Mouse (Mus musculus): ENCODE measurements around the gene Cyp2c55. TPM values are rescaled to one million over a fixed set of nuclear protein-coding genes. Genes with fewer than 3 reads are reported as not detected.

Cyp2c55 gene
- not detected in 2 replicates for polyA plus RNA-seq (2014; fragmentation: Nextera tagmentation; extraction: Ambion mirVana)

DNA sequence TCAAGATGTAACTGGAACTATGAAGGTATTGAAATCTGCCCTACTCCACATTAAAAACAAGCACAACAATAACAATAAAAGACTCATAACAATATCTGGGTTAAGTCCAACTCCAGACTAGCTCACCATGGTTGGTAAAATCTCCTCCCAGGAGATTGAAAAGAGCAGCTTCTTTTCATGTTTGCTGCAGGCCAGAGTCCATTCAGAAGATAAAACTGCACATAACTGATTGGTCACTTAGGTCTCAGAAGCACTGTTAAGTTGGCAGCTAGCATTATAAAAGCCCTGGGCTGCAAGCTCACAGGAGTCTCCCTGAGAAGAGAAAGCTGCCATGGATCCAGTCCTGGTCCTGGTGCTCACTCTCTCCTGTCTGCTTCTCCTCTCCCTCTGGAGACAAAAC, at the start of gene Cyp2c55:
Cyp2c55 (plus strand) TSS at position 305 of the 400 bp plus-strand sequence.
- Histone ChIP-seq H3K9me3 (ENCODE audit: control insufficient read depth, low read length) (no peaks in the 10 kb centered on the region), H3K4me2 (ENCODE audit: low read length) (no peak within 1 kb of the TSS), H3K4me3 (replicated peaks; ENCODE audit: low read depth, low read length) (no peak within 1 kb of the TSS), H3K9ac (replicated peaks; ENCODE audit: low read length) (no peak within 1 kb of the TSS), H3K27me3 (ENCODE audit: control insufficient read depth, insufficient read depth, low read length) (no peaks in the 10 kb centered on the region), H3K27ac (replicated peaks; ENCODE audit: low read depth, low read length) (no peak within 1 kb of the TSS), H3K4me1 (ENCODE audit: control insufficient read depth, insufficient read depth, low read length) (no peaks in the 10 kb centered on the region), H3K36me3 (ENCODE audit: control insufficient read depth, insufficient read depth, low read length) (no peaks in the 10 kb centered on the region)
- ATAC-seq (ENCODE audit: low FRiP score, low TSS enrichment), result no peak
- DNase-seq, result no peak

- Histone ChIP-seq H3K9me3 (ENCODE audit: control insufficient read depth, low read length) (no peaks in the 10 kb centered on the region), H3K9ac (replicated peaks; ENCODE audit: low read length) (no peak overlapping the region), H3K27me3 (ENCODE audit: control insufficient read depth, insufficient read depth, low read length) (no peaks in the 10 kb centered on the region), H3K4me3 (replicated peaks; ENCODE audit: low read depth, low read length) (no peak overlapping the region), H3K4me2 (ENCODE audit: low read length) (no peak overlapping the region), H3K36me3 (ENCODE audit: control insufficient read depth, insufficient read depth, low read length) (peaks cover 3% of the 10 kb centered on the region; the same call in 1 of the 2 replicates), H3K27ac (replicated peaks; ENCODE audit: low read depth, low read length) (no peak overlapping the region), H3K4me1 (ENCODE audit: control insufficient read depth, insufficient read depth, low read length) (no peaks in the 10 kb centered on the region)
- ATAC-seq (ENCODE audit: low FRiP score, low TSS enrichment) (no peak), DNase-seq (no peak)
- WGBS, result 93% methylated on average over 6 of the region's 6 CpGs
Observed at GRCm38 (mm10) chr19:38970741-38971140, 36.1 kb upstream of the Cyp2c55 start.

GRCm38 (mm10) chr19:38972581-38972980, 34.2 kb upstream of the Cyp2c55 start:
- H3K27ac ChIP-seq (replicated peaks; ENCODE audit: low read depth, low read length), result no peak overlapping the region
- no peak for DNase-seq
- no peak overlapping the region for H3K4me2 ChIP-seq (ENCODE audit: low read length)
- no peak overlapping the region for H3K9ac ChIP-seq (replicated peaks; ENCODE audit: low read length)
- ATAC-seq (ENCODE audit: low FRiP score, low TSS enrichment), result no peak
- 80% methylated on average over 5 of the region's 5 CpGs for WGBS
- peaks cover 3% of the 10 kb centered on the region; the same call in 1 of the 2 replicates for H3K36me3 ChIP-seq (ENCODE audit: control insufficient read depth, insufficient read depth, low read length)
- no peaks in the 10 kb centered on the region for H3K4me1 ChIP-seq (ENCODE audit: control insufficient read depth, insufficient read depth, low read length)
- no peaks in the 10 kb centered on the region for H3K27me3 ChIP-seq (ENCODE audit: control insufficient read depth, insufficient read depth, low read length)
- no peaks in the 10 kb centered on the region for H3K9me3 ChIP-seq (ENCODE audit: control insufficient read depth, low read length)
- no peak overlapping the region for H3K4me3 ChIP-seq (replicated peaks; ENCODE audit: low read depth, low read length)

- Histone ChIP-seq H3K9me3 (ENCODE audit: control insufficient read depth, low read length) (no peaks in the 10 kb centered on the region), H3K27ac (replicated peaks; ENCODE audit: low read depth, low read length) (no peak overlapping the region), H3K36me3 (ENCODE audit: control insufficient read depth, insufficient read depth, low read length) (peaks cover 3% of the 10 kb centered on the region; the same call in 1 of the 2 replicates), H3K4me1 (ENCODE audit: control insufficient read depth, insufficient read depth, low read length) (no peaks in the 10 kb centered on the region), H3K4me2 (ENCODE audit: low read length) (no peak overlapping the region), H3K27me3 (ENCODE audit: control insufficient read depth, insufficient read depth, low read length) (no peaks in the 10 kb centered on the region), H3K9ac (replicated peaks; ENCODE audit: low read length) (no peak overlapping the region), H3K4me3 (replicated peaks; ENCODE audit: low read depth, low read length) (no peak overlapping the region)
- ATAC-seq (ENCODE audit: low FRiP score, low TSS enrichment), result no peak
- WGBS, result 44% methylated on average over 7 of the region's 7 CpGs
- DNase-seq, result peak; percentile 3
Observed at GRCm38 (mm10) chr19:38973666-38974065, 33.2 kb upstream of the Cyp2c55 start.

- no peak overlapping the region for H3K27ac ChIP-seq (replicated peaks; ENCODE audit: low read depth, low read length)
- H3K4me1 ChIP-seq (ENCODE audit: control insufficient read depth, insufficient read depth, low read length), result no peaks in the 10 kb centered on the region
- H3K4me3 ChIP-seq (replicated peaks; ENCODE audit: low read depth, low read length), result no peak overlapping the region
Observed at GRCm38 (mm10) chr19:38976269-38976668, 30.6 kb upstream of the Cyp2c55 start.

DNA sequence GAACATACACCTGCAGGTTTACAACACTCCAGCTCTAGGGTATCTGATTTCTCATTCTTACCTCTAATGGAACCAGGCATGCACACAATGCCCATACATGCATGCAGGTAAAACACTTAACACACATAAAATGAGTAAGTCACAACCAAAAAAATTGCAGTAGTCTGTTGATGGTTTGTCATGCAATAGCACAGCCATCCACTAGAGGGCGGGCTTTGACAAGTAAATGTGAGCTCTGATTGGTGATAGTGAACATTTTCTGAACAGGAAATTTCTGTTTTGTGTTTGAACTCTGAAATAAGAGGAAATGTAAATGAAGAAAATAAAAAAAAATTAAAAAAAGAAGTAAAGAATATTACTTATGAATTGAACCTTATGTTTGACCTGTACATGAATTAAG, 24.9 kb upstream of the Cyp2c55 start:
- DNase-seq (peak; percentile 88), ATAC-seq (ENCODE audit: low FRiP score, low TSS enrichment) (no peak)
- WGBS, result 0% methylated on average over 1 of the region's 1 CpGs

More at GRCm38 (mm10) chr19:38976269-38976668, 30.6 kb upstream of the Cyp2c55 start:
- Histone ChIP-seq H3K36me3 (ENCODE audit: control insufficient read depth, insufficient read depth, low read length) (no peaks in the 10 kb centered on the region), H3K9ac (replicated peaks; ENCODE audit: low read length) (no peak overlapping the region), H3K9me3 (ENCODE audit: control insufficient read depth, low read length) (no peaks in the 10 kb centered on the region), H3K27me3 (ENCODE audit: control insufficient read depth, insufficient read depth, low read length) (no peaks in the 10 kb centered on the region), H3K4me2 (ENCODE audit: low read length) (no peak overlapping the region)
- ATAC-seq (ENCODE audit: low FRiP score, low TSS enrichment) (no peak), DNase-seq (no peak)

DNA sequence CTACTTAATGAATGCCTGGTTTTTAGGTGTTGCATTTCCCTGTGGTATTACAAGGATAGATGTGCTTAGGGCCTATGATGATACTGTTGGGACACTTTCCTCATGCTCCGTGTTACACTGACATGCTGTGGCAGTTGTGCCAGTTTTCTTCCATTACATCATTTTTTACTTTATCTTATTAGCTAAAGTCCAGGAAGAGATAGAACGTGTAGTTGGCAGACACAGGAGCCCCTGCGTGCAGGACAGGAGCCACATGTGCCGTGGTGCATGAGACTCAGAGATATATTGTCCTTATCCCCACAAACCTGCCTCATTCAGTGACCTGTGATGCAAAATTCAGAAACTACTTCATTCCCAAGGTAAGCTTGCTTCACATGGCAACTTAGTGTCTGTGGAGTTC, 8.6 kb upstream of the Cyp2c55 start:
- ATAC-seq (ENCODE audit: low FRiP score, low TSS enrichment), result no peak

More for the DNA sequence above, 24.9 kb upstream of the Cyp2c55 start:
- no peak overlapping the region for H3K4me2 ChIP-seq (ENCODE audit: low read length)
- no peak overlapping the region for H3K27ac ChIP-seq (replicated peaks; ENCODE audit: low read depth, low read length)
- no peak overlapping the region for H3K4me3 ChIP-seq (replicated peaks; ENCODE audit: low read depth, low read length)
- no peaks in the 10 kb centered on the region for H3K36me3 ChIP-seq (ENCODE audit: control insufficient read depth, insufficient read depth, low read length)
- no peaks in the 10 kb centered on the region for H3K27me3 ChIP-seq (ENCODE audit: control insufficient read depth, insufficient read depth, low read length)
- H3K4me1 ChIP-seq (ENCODE audit: control insufficient read depth, insufficient read depth, low read length), result no peaks in the 10 kb centered on the region
- H3K9me3 ChIP-seq (ENCODE audit: control insufficient read depth, low read length), result no peaks in the 10 kb centered on the region
- H3K9ac ChIP-seq (replicated peaks; ENCODE audit: low read length), result no peak overlapping the region

GRCm38 (mm10) chr19:38998676-38999075, 8.1 kb upstream of the Cyp2c55 start:
- H3K27ac ChIP-seq (replicated peaks; ENCODE audit: low read depth, low read length), result no peak overlapping the region
- H3K4me2 ChIP-seq (ENCODE audit: low read length), result no peak overlapping the region
- H3K9me3 ChIP-seq (ENCODE audit: control insufficient read depth, low read length), result 0 out of 2 replicates have a peak, but pooled peaks cover under 1% of the 10 kb centered on the region
- DNase-seq (no peak), ATAC-seq (ENCODE audit: low FRiP score, low TSS enrichment) (no peak)
- no peaks in the 10 kb centered on the region for H3K27me3 ChIP-seq (ENCODE audit: control insufficient read depth, insufficient read depth, low read length)
- H3K36me3 ChIP-seq (ENCODE audit: control insufficient read depth, insufficient read depth, low read length), result no peaks in the 10 kb centered on the region
- no peak overlapping the region for H3K9ac ChIP-seq (replicated peaks; ENCODE audit: low read length)
- H3K4me1 ChIP-seq (ENCODE audit: control insufficient read depth, insufficient read depth, low read length), result no peaks in the 10 kb centered on the region
- no peak overlapping the region for H3K4me3 ChIP-seq (replicated peaks; ENCODE audit: low read depth, low read length)
- 91% methylated on average over 1 of the region's 1 CpGs for WGBS

More for the DNA sequence above, 8.6 kb upstream of the Cyp2c55 start:
- WGBS, result 86% methylated on average over 4 of the region's 4 CpGs
- H3K4me2 ChIP-seq (ENCODE audit: low read length), result no peak overlapping the region
- 0 out of 2 replicates have a peak, but pooled peaks cover 3% of the 10 kb centered on the region for H3K9me3 ChIP-seq (ENCODE audit: control insufficient read depth, low read length)
- no peaks in the 10 kb centered on the region for H3K4me1 ChIP-seq (ENCODE audit: control insufficient read depth, insufficient read depth, low read length)
- H3K27ac ChIP-seq (replicated peaks; ENCODE audit: low read depth, low read length), result no peak overlapping the region
- no peak for DNase-seq
- no peaks in the 10 kb centered on the region for H3K27me3 ChIP-seq (ENCODE audit: control insufficient read depth, insufficient read depth, low read length)
- no peak overlapping the region for H3K4me3 ChIP-seq (replicated peaks; ENCODE audit: low read depth, low read length)
- H3K9ac ChIP-seq (replicated peaks; ENCODE audit: low read length), result no peak overlapping the region
- no peaks in the 10 kb centered on the region for H3K36me3 ChIP-seq (ENCODE audit: control insufficient read depth, insufficient read depth, low read length)

- Histone ChIP-seq H3K27ac (replicated peaks; ENCODE audit: low read depth, low read length) (no peak overlapping the region), H3K4me3 (replicated peaks; ENCODE audit: low read depth, low read length) (no peak overlapping the region), H3K36me3 (ENCODE audit: control insufficient read depth, insufficient read depth, low read length) (no peaks in the 10 kb centered on the region), H3K27me3 (ENCODE audit: control insufficient read depth, insufficient read depth, low read length) (no peaks in the 10 kb centered on the region), H3K4me2 (ENCODE audit: low read length) (no peak overlapping the region), H3K9me3 (ENCODE audit: control insufficient read depth, low read length) (no peaks in the 10 kb centered on the region), H3K9ac (replicated peaks; ENCODE audit: low read length) (no peak overlapping the region), H3K4me1 (ENCODE audit: control insufficient read depth, insufficient read depth, low read length) (no peaks in the 10 kb centered on the region)
- WGBS, result 96% methylated on average over 1 of the region's 1 CpGs
- no peak for ATAC-seq (ENCODE audit: low FRiP score, low TSS enrichment)
- DNase-seq, result no peak
Observed at GRCm38 (mm10) chr19:39005132-39005531, 1.7 kb upstream of the Cyp2c55 start.

All from midbrain, embryonic 14.5 days (tissue).